Mouse (Mus musculus) embryo, embryonic 9.5 days (tissue): ENCODE measurements at regions not wholly inside any gene's neighbourhood (a gene's known extent, or its start where the extent isn't known, plus 50 kb on each side); places are given as distances from the start of the nearest gene placed in this dataset.

ENCODE experiments used
- DNase-seq: peaks from one replicate; pipeline ENCODE4 v3.0.0-alpha.2; 2017; ENCODE audit errors: extremely low spot score

DNA sequence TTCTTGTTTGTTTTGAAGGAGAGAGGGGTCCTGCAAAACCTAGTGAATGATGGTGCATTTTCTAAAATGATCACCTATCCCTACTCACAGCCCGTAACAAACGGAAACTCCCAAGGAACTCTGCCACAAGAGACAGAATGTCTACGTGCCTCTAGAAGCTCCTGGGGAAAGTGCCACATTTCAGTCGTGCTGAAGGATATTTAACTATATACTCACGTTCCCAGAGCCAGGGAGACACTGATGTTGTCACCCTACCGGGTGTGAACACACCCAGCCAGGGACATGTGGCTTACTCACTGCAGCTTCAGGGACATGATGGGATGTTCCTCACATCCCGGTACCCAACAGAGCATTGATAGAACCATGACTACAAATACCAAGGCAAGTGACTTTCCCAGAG, 456.7 kb downstream of the Irx1 start:
- no peak for DNase-seq

GRCm38 (mm10) chr13:71489773-71490172, 473.8 kb downstream of the Irx1 start:
- no peak for DNase-seq

DNA sequence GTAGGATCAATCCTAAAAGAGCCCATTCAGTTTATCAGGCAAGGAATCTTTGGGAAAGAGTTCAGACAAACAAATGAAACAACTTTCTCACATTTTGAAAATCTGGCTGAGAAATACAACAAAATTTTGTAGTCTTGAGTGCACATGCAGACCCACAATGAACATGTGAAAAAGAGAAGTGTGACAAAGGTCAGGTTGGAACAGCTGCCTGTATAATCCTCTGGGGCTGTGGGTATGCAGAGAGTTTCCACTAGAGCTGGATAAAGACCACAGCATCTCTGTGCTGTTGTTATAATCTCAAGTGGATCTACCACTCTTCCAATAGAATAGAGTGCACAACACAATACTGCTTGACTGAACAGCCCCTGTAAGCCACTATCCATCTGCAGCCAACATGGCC, 482.3 kb downstream of the Irx1 start:
- DNase-seq = no peak

GRCm38 (mm10) chr13:71461552-71461951, 502.0 kb downstream of the Irx1 start:
- DNase-seq = no peak

- DNase-seq = no peak
Measured at GRCm38 (mm10) chr13:71460607-71461006, 502.9 kb downstream of the Irx1 start.

DNA sequence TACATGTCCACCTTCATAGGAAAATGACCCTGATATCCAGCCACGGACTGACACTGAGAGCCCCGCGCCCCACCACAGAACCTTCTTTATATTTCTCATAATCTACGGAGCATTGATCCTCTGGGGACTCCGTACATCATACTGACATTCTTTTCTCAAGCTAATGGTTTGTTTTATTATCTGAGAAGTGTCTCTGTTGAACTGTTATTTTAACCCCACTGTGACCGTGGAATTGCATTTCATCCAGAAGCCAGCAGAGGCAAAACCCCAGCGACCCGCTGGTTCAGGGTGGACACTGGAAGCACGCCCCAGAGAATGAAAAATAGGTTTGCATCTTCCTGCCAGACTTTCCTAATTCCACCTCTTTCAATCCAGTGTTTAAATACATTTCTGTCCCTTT, 503.4 kb downstream of the Irx1 start:
- DNase-seq = peak; percentile 36

GRCm38 (mm10) chr13:71459022-71459536, 504.4 kb downstream of the Irx1 start:
- no peak for DNase-seq

GRCm38 (mm10) chr13:71458061-71458935, 505.2 kb downstream of the Irx1 start:
- DNase-seq = peak; percentile 87

DNA sequence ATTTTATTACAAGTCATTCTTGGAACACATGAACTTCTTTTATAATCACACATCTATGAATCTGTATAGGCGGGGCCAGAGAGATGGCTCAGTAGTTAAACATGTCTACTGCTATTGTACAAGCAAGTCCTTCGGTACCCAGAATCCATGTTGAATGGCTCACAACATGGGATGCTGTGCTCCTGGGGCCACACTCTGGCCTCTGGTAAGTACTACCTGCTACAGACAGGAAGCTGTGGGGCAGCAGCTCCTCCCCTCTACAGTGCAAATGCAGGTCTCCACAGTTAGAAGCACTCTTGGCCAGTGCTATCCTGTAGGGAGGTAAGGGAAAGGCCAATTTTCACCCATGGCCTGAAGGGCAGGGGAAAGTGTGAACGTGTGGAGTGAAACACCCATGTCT, 506.0 kb downstream of the Irx1 start:
- no peak for DNase-seq

GRCm38 (mm10) chr13:71452258-71452657, 511.3 kb downstream of the Irx1 start:
- no peak for DNase-seq

DNA sequence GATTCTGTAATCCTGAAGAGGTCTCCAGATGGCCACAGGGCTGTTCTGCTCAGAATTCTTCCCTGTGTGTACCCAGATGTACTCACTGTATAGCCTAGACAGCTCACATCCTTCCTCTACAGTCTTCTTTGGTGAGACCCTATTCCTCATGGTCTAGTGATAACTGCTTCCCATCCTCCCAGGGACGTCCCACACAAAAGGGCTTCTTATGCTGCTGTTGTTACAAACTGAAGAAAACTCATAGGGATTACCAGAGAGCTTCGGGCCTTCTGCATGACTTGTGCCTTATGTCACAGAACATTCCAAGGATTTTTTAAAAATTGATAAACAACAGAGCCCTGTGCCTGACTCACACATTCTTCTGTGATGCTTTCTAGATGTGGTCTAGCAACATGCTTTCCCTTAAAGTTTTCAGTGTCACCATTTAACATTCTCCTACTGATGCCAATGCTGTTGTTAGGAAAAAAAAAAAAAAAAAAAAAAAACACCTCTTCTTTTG, 525.9 kb downstream of the Irx1 start:
- DNase-seq = no peak

DNA sequence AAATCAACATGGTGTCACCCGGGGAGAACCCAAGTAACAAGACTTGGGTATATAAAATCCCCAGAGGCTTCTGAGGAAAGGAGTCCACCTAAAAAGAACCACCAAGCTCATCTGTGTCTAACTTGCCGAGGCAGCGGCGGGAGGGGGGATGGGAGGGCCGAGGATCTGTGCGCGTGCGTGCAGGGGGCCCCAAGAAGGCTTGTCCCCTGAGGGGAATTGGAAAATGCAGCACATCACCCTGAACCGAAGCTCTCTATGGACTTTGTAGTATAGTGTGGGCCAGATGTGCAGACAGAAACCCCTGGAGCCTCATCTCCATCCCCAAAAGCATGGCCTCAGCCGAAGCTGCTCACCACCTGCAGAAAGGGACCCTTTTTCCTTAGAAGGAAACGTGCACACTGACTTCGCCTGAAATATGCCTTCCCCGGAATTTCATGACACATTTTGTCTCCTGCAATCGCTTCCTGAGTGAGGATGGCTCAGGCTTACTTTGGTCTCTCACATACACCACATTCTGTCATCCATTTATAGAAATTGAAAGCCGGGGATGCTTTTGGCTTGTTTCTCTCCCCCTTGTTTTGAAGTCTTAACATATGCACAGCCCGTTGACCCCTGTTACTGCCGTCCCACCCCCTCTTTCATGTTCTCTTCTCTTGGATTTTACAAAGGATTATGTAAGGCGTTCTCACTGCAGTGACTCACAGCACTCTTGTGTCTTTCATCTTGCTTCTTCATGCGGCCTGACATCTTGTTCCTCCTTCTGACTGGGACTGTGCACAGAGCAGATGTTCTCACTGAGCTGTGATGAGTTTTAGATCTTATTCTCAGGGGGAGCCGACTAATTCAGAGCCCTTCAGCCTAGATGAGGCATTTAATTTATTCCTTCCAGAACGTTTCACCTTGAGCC, 559.6 kb downstream of the Irx1 start:
- no peak for DNase-seq

DNA sequence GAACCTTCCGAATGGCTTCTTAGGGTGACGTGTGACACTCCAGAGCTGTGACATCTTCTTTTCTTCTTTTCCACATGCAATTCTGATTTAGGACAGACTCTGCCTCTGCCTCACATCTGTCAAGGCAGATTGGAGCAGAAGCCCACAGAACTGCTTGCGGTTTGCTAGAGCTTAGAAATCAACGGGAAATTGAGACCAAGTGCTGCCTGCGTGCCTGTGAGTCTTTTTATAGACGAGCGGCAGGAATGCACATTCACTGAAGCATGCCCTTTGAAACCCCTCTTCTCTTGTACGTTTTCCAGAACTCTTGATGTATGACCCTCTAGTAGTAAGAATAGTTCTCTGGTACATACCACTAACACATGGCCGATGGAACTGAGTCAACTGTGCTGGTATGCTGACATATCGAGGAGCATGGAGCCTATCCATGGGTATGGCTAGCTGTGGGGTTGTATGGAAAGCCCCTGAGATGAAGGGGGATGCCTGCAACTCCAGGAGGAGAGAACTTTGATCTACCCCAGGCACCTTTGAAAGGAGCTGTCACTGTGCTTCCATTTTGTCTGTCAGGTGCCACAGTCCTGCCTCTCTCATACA, 552.2 kb upstream of the Adamts16 start:
- no peak for DNase-seq

DNA sequence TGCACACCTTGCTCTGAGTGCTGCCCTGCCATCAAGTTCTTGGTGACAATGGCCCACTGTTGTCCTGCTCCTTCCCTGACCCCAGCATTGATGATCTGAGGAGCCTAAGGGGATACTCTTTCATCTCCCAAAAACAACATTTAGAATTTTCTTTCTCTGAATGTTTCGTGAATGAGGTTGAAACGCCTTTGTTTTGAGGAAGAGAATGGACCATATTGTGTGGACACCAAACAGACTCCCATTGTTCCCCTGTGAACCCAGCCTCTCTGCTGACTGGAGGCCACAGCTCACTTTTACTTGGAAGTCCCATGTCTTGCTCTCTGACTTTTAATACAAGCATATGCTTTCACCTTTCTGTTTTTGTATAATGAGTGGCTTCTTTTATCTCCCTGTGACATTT, 537.0 kb upstream of the Adamts16 start:
- no peak for DNase-seq

GRCm38 (mm10) chr13:71375909-71376606, 534.4 kb upstream of the Adamts16 start:
- DNase-seq = no peak

GRCm38 (mm10) chr13:71372701-71373685, 531.4 kb upstream of the Adamts16 start:
- peak; percentile 5 for DNase-seq

- no peak for DNase-seq
Measured at GRCm38 (mm10) chr13:71369832-71370231, 528.2 kb upstream of the Adamts16 start.

DNA sequence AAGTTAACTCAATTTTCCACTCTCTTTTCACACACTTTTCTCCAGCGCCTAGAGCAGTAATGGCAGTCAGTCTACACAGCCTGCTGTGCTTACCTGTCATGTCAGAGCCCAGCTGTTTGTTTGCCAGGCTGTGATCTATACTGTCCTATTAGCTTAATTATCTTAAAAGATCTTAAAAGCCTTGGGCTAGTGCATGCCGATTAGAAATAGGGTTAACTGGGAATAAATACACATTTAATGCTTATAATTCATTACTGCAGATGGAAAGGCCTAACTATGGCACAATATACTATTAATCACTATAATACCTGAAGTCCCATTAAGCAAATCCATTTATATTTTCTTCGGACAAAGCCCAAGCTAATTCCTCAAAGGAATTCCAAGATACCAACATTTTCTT, 523.6 kb upstream of the Adamts16 start:
- DNase-seq = no peak

DNA sequence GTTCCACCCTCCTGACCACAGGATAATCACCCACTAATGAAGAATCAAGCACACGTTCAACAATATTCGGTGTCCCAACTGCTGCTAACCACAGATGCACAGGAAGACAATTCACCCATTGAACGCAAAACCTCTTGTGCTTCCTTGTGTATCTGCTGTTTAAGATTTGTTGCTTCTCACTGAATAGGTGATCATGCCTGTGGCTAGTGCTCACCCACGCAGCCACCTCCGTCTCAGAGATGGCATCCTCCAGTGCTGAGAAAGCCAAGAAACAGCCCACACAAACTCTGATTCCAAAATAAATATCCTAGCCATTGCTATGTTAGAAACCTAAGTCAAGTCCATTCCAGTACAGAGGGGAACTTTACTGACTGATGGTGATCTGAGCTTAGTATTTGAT, 520.7 kb upstream of the Adamts16 start:
- DNase-seq = no peak

- DNase-seq = no peak
Measured at GRCm38 (mm10) chr13:71359112-71359511, 517.5 kb upstream of the Adamts16 start.
